19 mouse cellular contexts compared by ENCODE assay signal in genomic region chr1:77846039-77846727, GRCm38 (mm10).
DNase-seq lines count a peak whose midpoint lies in the region; ATAC-seq and TF ChIP-seq lines count a peak whose summit lies in the region.
"Had no signal": no experiment of that assay in that cellular context is flagged by ENCODE, and none has a peak within 500 bp of the region (broad histone marks: within the 10 kb centered on the region; RNA-seq: fewer than 3 reads in every experiment).

No protein-coding gene starts in this region.

- no peaks in the 10 kb centered on the region for H3K36me3 ChIP-seq in intestine, embryonic 14.5 days (ENCODE audit: control insufficient read depth, insufficient read depth, low read length)
- H3K36me3 ChIP-seq in intestine, postnatal 0 days (ENCODE audit: control insufficient read depth, insufficient read depth), result no peaks in the 10 kb centered on the region
- no peaks in the 10 kb centered on the region for H3K36me3 ChIP-seq in stomach, embryonic 14.5 days (ENCODE audit: control insufficient read depth, insufficient read depth, low read length)
- no peaks in the 10 kb centered on the region for H3K36me3 ChIP-seq in stomach, postnatal 0 days (ENCODE audit: control insufficient read depth, insufficient read depth, low read length)
- H3K36me3 ChIP-seq: embryonic facial prominence, embryonic 12.5 days; limb, embryonic 10.5 days; stomach, embryonic 15.5 days had no signal

- DNase-seq in cerebellum, postnatal 25 days, result peak; percentile 34 to 43
- no peak for DNase-seq in cerebellum, adult 11 months
- peak; percentile 58 for DNase-seq in intestine, embryonic 14.5 days (ENCODE audit: low spot score)
- no peak for DNase-seq in stomach, postnatal 0 days (ENCODE audit: low spot score)
- no peak for DNase-seq in kidney, postnatal 14 days
- DNase-seq: adrenal gland, postnatal 10 days; forebrain, postnatal 0 days; kidney, adult 18-20 months; kidney, postnatal 10 days; liver, postnatal 0 days; right cerebral cortex, postnatal 25 days had no signal

- H3K27me3 ChIP-seq in intestine, embryonic 14.5 days (replicated peaks; ENCODE audit: control insufficient read depth, insufficient read depth, low read length), result no peaks in the 10 kb centered on the region
- H3K27me3 ChIP-seq in intestine, postnatal 0 days (replicated peaks; ENCODE audit: control insufficient read depth, insufficient read depth, low read length), result no peaks in the 10 kb centered on the region
- no peaks in the 10 kb centered on the region for H3K27me3 ChIP-seq in stomach, embryonic 14.5 days (ENCODE audit: control insufficient read depth, insufficient read depth, low read length)
- H3K27me3 ChIP-seq in stomach, postnatal 0 days (ENCODE audit: control insufficient read depth, insufficient read depth, low read length), result no peaks in the 10 kb centered on the region
- H3K27me3 ChIP-seq: embryonic facial prominence, embryonic 12.5 days; megakaryocyte, embryonic 14.5 days; stomach, embryonic 15.5 days had no signal

- H3K9me3 ChIP-seq in intestine, embryonic 14.5 days (ENCODE audit: control insufficient read depth, low read length), result no peaks in the 10 kb centered on the region
- H3K9me3 ChIP-seq in intestine, postnatal 0 days (ENCODE audit: control insufficient read depth), result no peaks in the 10 kb centered on the region
- H3K9me3 ChIP-seq in stomach, embryonic 14.5 days (ENCODE audit: control insufficient read depth, low read depth, low read length), result no peaks in the 10 kb centered on the region
- H3K9me3 ChIP-seq in stomach, postnatal 0 days (ENCODE audit: control insufficient read depth, low read length), result no peaks in the 10 kb centered on the region
- H3K9me3 ChIP-seq: embryonic facial prominence, embryonic 12.5 days; limb, embryonic 10.5 days; stomach, embryonic 15.5 days had no signal

- no peak for ATAC-seq in intestine, embryonic 14.5 days (replicated peaks; ENCODE audit: low FRiP score, low TSS enrichment, low read depth)
- no peak for ATAC-seq in intestine, postnatal 0 days
- ATAC-seq in stomach, embryonic 14.5 days (ENCODE audit: insufficient number of reproducible peaks, insufficient read depth, low FRiP score, low read depth), result no peak
- no peak for ATAC-seq in stomach, postnatal 0 days (ENCODE audit: low FRiP score, low TSS enrichment)
- ATAC-seq: activated CD4-positive, CD25-positive, alpha-beta regulatory T cell, adult 4 months; forebrain, postnatal 0 days; liver, postnatal 0 days had no signal

- H3K27ac ChIP-seq in intestine, embryonic 14.5 days (ENCODE audit: low read depth), result no peak overlapping the region
- H3K27ac ChIP-seq in intestine, postnatal 0 days (ENCODE audit: low read depth, low read length), result no peak overlapping the region
- 0 out of 2 replicates have a peak overlapping the region, but pooled peaks have one; percentile 21 for H3K27ac ChIP-seq in stomach, embryonic 14.5 days (ENCODE audit: low read length)
- H3K27ac ChIP-seq in stomach, postnatal 0 days (replicated peaks), result no peak overlapping the region
- H3K27ac ChIP-seq: embryonic facial prominence, embryonic 12.5 days; layer of hippocampus, adult 2 months; limb, embryonic 10.5 days; stomach, embryonic 15.5 days had no signal

- TF ChIP-seq CTCF in intestine, postnatal 0 days (IDR thresholded peaks at IDR 0.05; ENCODE audit: low read depth), result no peak
- TF ChIP-seq CTCF in stomach, postnatal 0 days (IDR thresholded peaks at IDR 0.05; ENCODE audit: low read depth), result no peak

- H3K4me3 ChIP-seq in intestine, embryonic 14.5 days (ENCODE audit: low read depth, low read length), result no peak overlapping the region
- no peak overlapping the region for H3K4me3 ChIP-seq in intestine, postnatal 0 days (ENCODE audit: low read depth, low read length)
- no peak overlapping the region for H3K4me3 ChIP-seq in stomach, embryonic 14.5 days (ENCODE audit: low read depth, low read length)
- H3K4me3 ChIP-seq in stomach, postnatal 0 days (ENCODE audit: low read depth, low read length), result no peak overlapping the region
- H3K4me3 ChIP-seq: embryonic facial prominence, embryonic 12.5 days; layer of hippocampus, adult 2 months; limb, embryonic 10.5 days; megakaryocyte, embryonic 14.5 days; stomach, embryonic 15.5 days had no signal

- WGBS in intestine, embryonic 14.5 days, result 53% methylated on average over 12 of the region's 12 CpGs
- 68% methylated on average over 12 of the region's 12 CpGs for WGBS in intestine, postnatal 0 days
- WGBS in stomach, embryonic 14.5 days, result 60% methylated on average over 12 of the region's 12 CpGs
- WGBS in stomach, postnatal 0 days, result 53% methylated on average over 12 of the region's 12 CpGs

- no peak overlapping the region for H3K9ac ChIP-seq in intestine, embryonic 14.5 days (ENCODE audit: low read length)
- H3K9ac ChIP-seq in intestine, postnatal 0 days (ENCODE audit: low read depth, low read length), result no peak overlapping the region
- no peak overlapping the region for H3K9ac ChIP-seq in stomach, embryonic 14.5 days (replicated peaks; ENCODE audit: low read depth, low read length)
- no peak overlapping the region for H3K9ac ChIP-seq in stomach, postnatal 0 days (ENCODE audit: low read length)
- H3K9ac ChIP-seq: embryonic facial prominence, embryonic 12.5 days; forebrain, postnatal 0 days; liver, postnatal 0 days; stomach, embryonic 15.5 days had no signal

- no peak overlapping the region for H3K4me2 ChIP-seq in intestine, embryonic 14.5 days (ENCODE audit: low read length)
- H3K4me2 ChIP-seq in intestine, postnatal 0 days (replicated peaks; ENCODE audit: low read depth), result no peak overlapping the region
- no peak overlapping the region for H3K4me2 ChIP-seq in stomach, embryonic 14.5 days (replicated peaks; ENCODE audit: low read depth, low read length)
- H3K4me2 ChIP-seq in stomach, postnatal 0 days (replicated peaks; ENCODE audit: low read depth), result no peak overlapping the region
- H3K4me2 ChIP-seq: embryonic facial prominence, embryonic 12.5 days; stomach, embryonic 15.5 days had no signal

- no peak for TF ChIP-seq EP300 in stomach, postnatal 0 days (optimal IDR thresholded peaks at IDR 0.05)

- peaks cover 2% of the 10 kb centered on the region; the same call in 1 of the 2 replicates for H3K4me1 ChIP-seq in intestine, embryonic 14.5 days (replicated peaks; ENCODE audit: control insufficient read depth, insufficient read depth, low read length)
- H3K4me1 ChIP-seq in intestine, postnatal 0 days (replicated peaks; ENCODE audit: control insufficient read depth, insufficient read depth, low read length), result no peaks in the 10 kb centered on the region
- peaks cover 5% of the 10 kb centered on the region; the same call in 1 of the 2 replicates for H3K4me1 ChIP-seq in stomach, embryonic 14.5 days (ENCODE audit: control insufficient read depth, insufficient read depth, low read length)
- H3K4me1 ChIP-seq in stomach, postnatal 0 days (replicated peaks; ENCODE audit: control insufficient read depth, insufficient read depth), result no peaks in the 10 kb centered on the region
- H3K4me1 ChIP-seq: limb, embryonic 10.5 days; megakaryocyte, embryonic 14.5 days had no signal

Comparison
In these comparisons a context has a peak if more than half of its experiments do, and no peak if none do; other contexts are left out.
1. DNase-seq: peak in cerebellum, postnatal 25 days (2 of 2) and intestine, embryonic 14.5 days (single experiment); none in cerebellum, adult 11 months (single experiment), stomach, postnatal 0 days (single experiment) and kidney, postnatal 14 days (single experiment).